Mouse (Mus musculus): ENCODE results near the gene Fbxl17. TPM values are rescaled to one million over a fixed set of nuclear protein-coding genes. Genes with fewer than 3 reads are reported as not detected.
A peak's percentile ranks its signal among the peaks of the same experiment; 100 is the strongest.

Fbxl17 gene
- total RNA-seq, 2 experiments from 2014 or later: 46.3 to 49.5 TPM

DNA sequence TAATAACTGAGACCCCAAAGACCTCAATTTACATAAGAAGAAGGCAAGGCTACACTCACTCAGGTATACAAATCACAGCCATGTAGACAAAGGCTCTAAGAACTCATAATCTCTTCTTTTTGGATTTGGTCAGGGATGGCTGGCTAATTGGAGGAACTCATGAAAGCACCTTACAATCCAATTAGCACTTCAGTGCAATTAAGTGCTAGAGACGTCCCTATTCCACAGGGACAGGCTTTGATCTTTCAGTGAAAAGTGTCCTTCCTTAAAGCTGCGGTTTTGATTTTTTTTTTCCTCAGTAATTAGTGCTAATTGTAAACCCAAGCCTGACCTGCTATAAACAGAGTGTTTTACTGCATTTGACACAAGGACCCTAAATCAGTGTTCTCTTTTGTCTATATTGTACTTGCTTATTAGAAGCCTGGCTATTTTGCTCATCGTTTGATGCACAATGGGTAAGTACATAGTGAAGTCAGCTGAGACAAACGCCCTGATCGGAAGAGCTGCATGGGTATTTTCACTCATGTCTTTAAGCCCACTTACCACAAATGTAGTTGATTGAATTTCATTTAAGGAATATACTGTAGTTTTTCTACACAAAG, 327.8 kb downstream of the Fbxl17 start:
- no peak for TF ChIP-seq CTCF (IDR thresholded peaks at IDR 0.05)
- no peak overlapping the region for H3K27ac ChIP-seq
- H3K4me3 ChIP-seq: no peak overlapping the region
- no peak for DNase-seq
- intact Hi-C loops (cut with DNase I): no loop called here

DNA sequence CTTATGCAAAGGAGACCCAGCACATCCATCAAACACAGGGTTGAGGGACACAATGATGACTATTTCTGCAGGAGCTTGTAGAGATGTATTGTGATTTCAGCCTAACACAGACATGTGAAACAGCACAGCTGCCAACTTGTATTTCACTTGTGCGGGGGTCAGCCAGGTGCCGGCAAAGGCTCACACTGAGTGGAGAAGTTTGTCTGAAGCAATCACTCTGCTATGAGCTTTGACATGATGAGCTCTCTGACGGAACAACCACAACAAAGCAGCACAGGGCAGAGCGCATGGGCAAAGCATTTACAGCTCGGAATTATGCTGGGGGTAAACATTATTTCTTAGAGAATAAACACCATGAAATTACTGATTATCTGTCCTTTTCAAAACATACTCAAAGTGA, 328.6 kb downstream of the Fbxl17 start:
- intact Hi-C loops (cut with DNase I): no loop called here
- Histone ChIP-seq H3K4me3 (no peak overlapping the region), H3K27ac (no peak overlapping the region)
- DNase-seq: no peak
- no peak for TF ChIP-seq CTCF (IDR thresholded peaks at IDR 0.05)

DNA sequence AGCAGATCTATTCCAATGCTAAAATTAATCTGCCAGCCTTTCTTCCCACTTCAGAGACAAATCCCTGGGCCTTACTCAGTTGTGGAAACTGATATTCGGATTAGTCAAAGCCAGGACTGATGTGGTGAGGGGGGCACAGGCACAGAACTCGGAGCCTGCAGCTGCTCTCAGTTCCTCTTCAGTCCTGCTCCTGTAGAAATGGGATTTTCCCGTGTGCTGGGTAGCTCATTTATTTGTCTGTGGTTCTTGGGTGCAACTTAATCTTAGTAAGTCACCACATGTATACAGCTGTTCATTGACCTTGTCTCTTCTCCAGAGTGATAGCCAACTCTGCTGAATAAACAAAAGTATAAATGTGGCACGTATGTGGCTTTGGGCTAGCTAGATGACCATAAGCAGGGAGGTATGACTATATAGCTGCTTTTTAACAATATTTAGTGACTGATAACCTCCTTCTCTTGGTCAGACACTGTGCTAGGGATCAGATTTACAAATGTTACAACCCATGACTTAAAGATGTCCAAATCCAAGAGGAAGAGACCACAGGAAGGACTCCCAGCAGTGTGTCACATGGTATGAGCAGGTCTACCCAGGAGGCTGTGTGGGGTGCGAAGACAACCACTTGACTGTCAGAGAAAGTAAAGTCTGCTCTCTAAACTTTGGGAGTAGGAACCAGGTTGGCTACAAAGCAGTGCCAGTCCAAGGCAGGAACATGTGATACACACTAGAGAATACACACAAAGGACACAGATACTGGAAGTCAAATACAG, 331.6 kb downstream of the Fbxl17 start:
- Histone ChIP-seq H3K4me3 (no peak overlapping the region), H3K27ac (peak overlapping the region; percentile 17; the same call in 1 of the 2 replicates)
- DNase-seq: no peak
- no peak for TF ChIP-seq CTCF (IDR thresholded peaks at IDR 0.05)
- intact Hi-C loops (cut with DNase I): no loop called here

DNA sequence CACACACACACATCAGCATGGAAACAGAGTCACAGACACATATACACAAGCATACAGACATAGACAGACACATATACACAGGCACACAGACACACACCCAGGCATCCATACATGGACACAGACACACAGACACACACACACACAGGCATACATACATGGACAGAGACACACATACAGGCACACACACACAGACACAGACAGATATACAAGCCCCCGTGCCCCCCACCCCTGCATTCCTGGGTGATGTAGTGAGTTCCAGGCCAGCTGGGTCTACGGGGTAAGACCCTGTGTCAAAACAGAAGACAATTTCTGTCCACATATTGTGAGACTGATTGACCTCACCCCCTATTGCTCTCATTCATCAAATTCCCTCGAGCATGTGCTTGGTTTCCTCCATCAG, 332.6 kb downstream of the Fbxl17 start:
- Histone ChIP-seq H3K4me3 (no peak overlapping the region), H3K27ac (no peak overlapping the region)
- DNase-seq: no peak
- intact Hi-C loops (cut with DNase I): no loop called here
- TF ChIP-seq CTCF (IDR thresholded peaks at IDR 0.05): no peak

DNA sequence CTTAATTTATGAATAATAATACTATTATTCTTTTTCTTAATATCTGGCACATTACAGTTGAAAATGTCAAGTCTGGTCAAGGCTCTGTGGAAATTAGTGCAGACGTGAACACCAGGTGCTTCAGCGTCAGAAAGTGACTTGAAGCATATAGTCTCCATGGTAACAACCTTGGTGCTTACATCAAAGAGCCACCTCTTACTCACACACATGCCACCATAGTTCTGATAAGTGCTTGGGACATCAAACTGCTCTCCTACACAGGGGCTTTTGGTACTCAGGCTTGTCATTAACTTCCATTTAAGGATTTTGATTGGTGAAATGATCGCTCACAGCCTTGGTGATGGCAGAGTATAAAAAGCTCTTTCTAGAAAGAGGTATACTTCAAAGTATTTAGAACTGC, 333.1 kb downstream of the Fbxl17 start:
- Histone ChIP-seq H3K27ac (no peak overlapping the region), H3K4me3 (no peak overlapping the region)
- TF ChIP-seq CTCF (IDR thresholded peaks at IDR 0.05): no peak
- DNase-seq: no peak
- intact Hi-C loops (cut with DNase I): no loop called here

DNA sequence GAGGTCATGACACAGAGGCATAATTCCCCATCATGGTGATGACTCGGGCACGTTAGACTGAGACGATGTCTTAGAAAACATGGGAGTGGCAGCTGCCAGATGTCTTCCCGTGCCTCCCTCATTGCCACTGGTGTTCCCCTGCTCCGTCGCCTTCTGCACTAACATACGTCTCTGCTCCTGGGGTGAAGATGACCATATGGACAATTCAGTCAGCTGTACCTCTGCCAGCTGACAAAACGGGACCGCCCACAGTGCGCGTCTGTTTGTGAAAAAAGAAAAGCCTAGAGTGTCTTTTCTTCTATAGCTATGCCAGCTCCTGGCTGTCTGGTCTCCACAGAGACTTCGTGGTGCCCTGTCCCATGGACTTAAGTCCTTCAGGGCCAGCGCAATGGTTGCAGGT, 334.0 kb downstream of the Fbxl17 start:
- TF ChIP-seq CTCF (IDR thresholded peaks at IDR 0.05): no peak
- Histone ChIP-seq H3K27ac (no peak overlapping the region), H3K4me3 (no peak overlapping the region)
- intact Hi-C loops (cut with DNase I): no loop called here
- DNase-seq: no peak

DNA sequence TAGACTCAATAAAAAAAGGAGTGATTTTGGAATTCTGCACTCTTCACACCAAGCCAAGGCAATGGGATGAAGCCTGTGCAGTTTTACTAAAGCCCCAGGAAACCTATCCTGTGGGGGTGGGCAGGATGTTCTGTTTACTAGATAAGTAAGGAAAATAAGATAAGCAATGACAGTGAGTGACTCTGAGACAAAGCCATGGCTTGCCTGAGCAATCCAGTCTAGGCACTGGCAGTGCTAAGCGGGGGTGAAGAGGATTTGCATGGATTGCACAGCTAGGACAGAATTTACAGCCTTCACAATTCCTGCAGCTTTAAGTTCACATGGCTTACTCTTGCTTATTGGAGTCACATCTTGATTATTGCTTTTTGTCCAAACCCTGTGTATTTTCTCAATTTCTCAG, 335.5 kb downstream of the Fbxl17 start:
- intact Hi-C loops (cut with DNase I): no loop called here
- no peak overlapping the region for H3K4me3 ChIP-seq
- DNase-seq: no peak

DNA sequence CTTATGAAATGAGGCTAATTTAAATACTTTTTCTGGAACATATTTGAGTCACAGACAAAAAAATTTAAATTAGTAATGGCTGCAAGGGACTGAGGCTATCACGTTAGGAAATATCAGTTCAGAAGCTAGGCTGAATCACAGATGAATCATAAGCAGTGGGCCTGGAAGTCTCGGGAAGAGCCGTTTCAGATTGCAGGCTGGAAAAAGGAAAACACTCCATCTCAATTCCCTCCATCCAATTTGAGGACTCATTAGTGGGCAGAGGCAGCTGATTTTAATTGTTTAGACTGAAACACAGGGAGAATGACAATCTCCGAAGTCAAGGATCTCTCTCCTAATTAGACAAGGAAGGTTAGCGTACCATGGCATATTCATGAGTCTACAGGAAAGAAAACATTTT, 337.9 kb downstream of the Fbxl17 start:
- DNase-seq: no peak
- Histone ChIP-seq H3K4me3 (no peak overlapping the region), H3K27ac (no peak overlapping the region)
- intact Hi-C loops (cut with DNase I): no loop called here
- no peak for TF ChIP-seq CTCF (IDR thresholded peaks at IDR 0.05)

More for the DNA sequence above, 335.5 kb downstream of the Fbxl17 start:
- H3K27ac ChIP-seq: no peak overlapping the region
- TF ChIP-seq CTCF (IDR thresholded peaks at IDR 0.05): no peak

DNA sequence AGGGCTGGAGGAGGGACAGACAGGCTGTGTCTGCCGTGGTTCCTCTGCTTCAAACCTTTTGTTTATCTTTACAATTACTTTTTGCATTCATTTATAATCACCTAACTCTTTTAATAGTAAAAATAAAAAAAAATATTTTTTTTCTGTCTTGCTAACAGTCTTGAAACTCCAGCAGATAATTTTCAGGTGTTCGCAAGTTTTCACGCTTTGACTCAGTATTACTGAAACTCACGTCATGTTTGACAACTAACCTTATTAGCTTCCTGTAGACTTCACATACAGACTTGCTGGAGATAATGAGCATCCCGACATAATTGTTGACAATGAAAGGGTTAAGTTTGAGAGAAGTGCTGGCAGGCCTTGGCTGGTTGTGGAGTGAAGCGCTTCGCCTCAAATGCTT, 340.6 kb downstream of the Fbxl17 start:
- Histone ChIP-seq H3K4me3 (no peak overlapping the region), H3K27ac (no peak overlapping the region)
- intact Hi-C loops (cut with DNase I): no loop called here
- no peak for TF ChIP-seq CTCF (IDR thresholded peaks at IDR 0.05)
- DNase-seq: no peak

DNA sequence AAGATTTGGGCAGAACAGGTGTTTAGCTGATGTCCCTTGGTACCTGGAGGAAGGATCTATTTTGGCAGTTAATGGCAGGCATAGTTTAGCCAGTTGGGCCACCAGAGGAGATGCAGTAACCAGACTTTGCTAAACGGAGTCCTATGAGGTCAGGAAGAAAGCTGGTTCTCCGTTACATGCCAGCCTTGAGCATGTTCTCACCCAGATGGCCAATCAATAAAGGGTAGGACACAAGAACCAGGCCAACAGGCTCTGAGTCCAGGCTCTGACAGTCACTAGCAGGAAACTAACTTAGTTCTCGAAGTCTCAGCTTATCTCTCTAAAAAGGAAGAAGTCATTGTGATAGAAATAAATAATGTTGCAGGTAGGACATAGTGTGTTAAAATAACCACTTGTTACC, 341.4 kb downstream of the Fbxl17 start:
- TF ChIP-seq CTCF (IDR thresholded peaks at IDR 0.05): no peak
- no peak overlapping the region for H3K4me3 ChIP-seq
- no peak for DNase-seq
- intact Hi-C loops (cut with DNase I): no loop called here
- no peak overlapping the region for H3K27ac ChIP-seq

DNA sequence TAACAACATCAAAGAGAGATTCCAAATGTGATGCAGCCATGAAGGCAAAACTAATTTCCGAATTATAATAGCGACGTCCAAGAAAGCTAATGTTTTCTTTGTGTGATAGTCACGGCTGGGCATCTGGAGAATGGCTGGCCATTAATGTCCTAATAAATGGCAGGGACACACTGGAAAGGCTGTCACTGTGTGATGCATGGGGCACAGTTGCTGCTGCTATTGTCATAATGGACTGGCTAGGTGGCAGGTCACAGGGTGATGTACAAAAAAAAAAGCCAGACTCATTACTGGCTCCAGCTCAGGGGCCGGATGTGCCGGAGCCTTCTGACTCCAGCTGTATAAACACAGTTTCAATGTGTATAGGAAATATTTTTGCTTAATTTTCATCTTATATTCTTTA, 341.9 kb downstream of the Fbxl17 start:
- DNase-seq: no peak
- Histone ChIP-seq H3K27ac (no peak overlapping the region), H3K4me3 (no peak overlapping the region)
- intact Hi-C loops (cut with DNase I): no loop called here
- TF ChIP-seq CTCF (IDR thresholded peaks at IDR 0.05): no peak

DNA sequence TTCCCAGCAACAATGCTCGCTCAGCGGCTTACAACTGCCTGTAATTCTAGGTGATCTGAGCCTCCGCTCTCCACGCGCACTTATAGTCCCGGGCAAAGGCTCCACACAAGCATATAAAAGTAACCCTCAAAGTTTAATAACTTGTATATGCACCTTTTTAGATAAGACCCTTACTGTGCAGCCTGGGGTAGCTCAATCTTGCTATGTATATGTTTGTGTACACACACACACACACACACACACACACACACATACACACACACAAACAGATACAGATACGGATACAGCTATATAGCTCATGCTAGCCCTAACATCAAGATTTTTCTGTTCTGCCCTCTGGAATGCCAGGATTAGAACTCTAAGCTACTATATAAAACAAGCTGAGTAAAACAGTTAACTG, 342.8 kb downstream of the Fbxl17 start:
- intact Hi-C loops (cut with DNase I): no loop called here
- no peak for DNase-seq
- TF ChIP-seq CTCF (IDR thresholded peaks at IDR 0.05): no peak
- no peak overlapping the region for H3K27ac ChIP-seq
- H3K4me3 ChIP-seq: no peak overlapping the region

DNA sequence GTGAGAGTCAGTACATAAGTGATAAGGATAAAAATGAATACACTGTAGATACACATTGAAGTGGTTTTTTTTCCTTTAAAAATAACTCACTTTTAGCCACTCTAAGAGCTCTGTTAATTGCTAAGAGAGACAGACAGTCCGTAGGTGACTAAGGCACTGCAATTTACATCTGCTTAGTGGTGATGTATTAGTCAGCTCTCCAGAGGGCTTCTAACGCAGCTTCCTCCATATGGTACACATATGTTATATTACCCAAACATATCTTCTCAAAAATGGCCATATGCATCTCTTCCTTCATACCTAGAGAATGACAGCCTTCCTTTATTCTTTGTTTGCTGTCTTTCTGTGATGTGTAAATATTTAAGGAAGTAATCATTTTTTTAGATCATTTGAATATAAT, 353.3 kb downstream of the Fbxl17 start:
- DNase-seq: no peak
- intact Hi-C loops (cut with DNase I): no loop called here
- Histone ChIP-seq H3K4me3 (no peak overlapping the region), H3K27ac (no peak overlapping the region)
- TF ChIP-seq CTCF (IDR thresholded peaks at IDR 0.05): no peak
